Mouse (Mus musculus): ENCODE data around the gene Ncbp1. TPM values are rescaled to one million over a fixed set of nuclear protein-coding genes. Genes with fewer than 3 reads are reported as not detected.
A peak's percentile ranks its signal among the peaks of the same experiment; 100 is the strongest.
"Not testable (repeated sequence)": the region's sequence is repeated elsewhere in the genome, so short reads cannot be mapped to it uniquely, and the experiment has no call there.

Gene Ncbp1
- total RNA-seq, 2 experiments from 2014 or later, result 48.5 to 49.5 TPM

- DNase-seq, result peak; percentile 78 to 79
Measured at GRCm38 (mm10) chr4:46126541-46126940, 11.9 kb upstream of the Ncbp1 start.

DNA sequence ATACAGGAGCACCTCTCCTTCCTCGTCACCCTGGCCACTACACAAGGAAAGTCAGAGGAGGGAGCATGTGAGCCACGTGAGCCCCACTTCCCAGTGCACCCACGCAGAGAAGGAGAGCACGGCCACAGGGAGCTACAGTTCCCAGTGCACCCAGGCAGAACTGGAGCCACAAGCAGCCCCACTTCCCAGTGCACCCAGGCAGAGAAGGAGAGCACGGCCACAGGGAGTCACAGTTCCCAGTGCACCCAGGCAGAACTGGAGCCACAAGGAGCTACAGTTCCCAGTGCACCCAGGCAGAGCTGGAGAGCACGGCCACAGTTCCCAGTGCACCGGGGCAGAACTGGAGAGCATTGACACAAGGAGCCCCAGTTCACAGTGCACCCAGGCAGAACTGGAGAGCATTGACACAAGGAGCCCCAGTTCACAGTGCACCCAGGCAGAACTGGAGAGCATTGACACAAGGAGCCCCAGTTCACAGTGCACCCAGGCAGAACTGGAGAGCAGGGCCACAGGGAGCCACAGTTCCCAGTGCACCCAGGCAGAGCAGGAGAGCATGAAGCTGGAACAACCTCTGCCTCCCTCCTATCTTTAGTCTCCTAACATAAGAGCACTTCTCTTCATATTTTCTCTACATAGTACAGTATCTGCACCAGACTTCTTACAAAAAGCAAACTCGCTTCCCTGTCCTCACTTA, 9.0 kb upstream of the Ncbp1 start:
- no peak for DNase-seq

DNA sequence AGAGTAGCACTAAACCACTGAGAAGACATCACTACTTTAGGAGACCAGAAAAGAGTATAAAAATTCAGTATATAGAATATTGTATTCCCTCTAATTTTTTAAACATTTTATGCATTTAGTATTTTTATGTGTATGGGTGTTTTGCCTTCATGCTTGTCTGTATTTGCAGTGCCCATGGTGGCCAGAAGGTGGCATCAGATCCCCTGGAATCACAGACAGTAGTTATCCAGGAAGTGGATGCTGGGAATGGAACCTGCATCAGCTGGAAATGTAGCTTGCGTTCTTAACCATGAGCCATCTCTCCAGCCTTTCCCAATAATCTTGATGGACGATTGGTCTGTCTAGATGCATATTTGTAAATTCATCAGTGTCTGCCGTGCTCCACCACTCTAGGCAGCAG, 8.2 kb upstream of the Ncbp1 start:
- peak; percentile 54 to 62 for DNase-seq

DNA sequence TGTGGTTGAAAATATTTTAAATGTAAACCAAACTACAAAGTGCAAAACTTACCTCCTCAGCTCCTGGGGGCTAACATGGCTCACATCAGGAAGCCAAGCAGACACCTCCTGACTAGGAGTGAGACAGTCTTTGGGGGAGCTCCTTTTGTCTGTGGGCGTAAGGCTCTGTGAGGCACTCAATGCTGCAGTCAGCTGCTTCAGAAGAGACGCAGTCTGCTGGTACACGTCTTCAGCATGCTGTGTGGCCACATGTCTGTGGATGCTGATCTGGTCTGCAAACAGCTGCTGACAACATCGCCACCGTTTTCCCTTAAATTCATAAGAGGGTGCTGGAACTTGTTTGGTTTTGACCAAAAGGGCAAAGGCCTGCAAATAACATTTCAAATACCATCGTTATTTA, 6.6 kb upstream of the Ncbp1 start:
- DNase-seq, result no peak

GRCm38 (mm10) chr4:46137629-46138286, 655 bp upstream of the Ncbp1 start:
- no peak for DNase-seq

DNA sequence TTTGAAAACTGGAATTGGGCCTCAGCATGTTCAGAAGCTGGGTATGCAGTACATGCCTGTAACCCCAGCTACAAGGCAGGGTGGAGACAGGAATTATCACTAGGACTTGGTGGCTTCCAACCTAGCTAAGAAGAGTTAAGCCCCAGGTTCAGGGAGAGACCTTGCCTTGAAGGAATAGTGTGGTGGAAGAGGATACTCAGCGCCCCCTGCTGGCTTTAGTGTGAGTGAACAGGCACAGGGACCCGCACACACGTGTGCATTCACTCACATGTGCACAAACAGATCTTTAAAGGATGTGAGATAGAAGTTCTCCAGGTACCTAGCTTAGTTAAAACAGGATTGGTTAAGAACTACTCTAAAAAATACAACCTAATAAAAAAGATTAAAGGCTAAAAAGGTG, 5.9 kb downstream of the Ncbp1 start:
- DNase-seq, result no peak

DNA sequence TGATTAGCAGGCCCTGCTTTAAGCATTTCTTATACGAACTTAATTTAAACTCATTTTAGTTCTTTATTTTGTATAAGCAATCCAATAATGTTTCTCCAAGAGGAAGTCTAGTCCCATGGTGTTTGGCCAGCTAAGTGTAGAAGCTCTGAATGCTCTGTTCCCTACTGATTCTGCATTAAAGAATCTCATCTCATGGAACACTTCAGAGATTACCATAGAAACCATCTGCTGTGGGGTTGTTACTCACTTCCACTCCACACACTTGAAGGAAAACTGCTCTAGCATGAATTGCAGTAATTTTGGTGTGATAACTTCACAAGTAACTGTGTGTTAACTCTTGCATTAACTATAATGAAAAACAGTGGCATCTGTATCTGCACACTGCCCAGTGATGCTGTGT, 8.5 kb downstream of the Ncbp1 start:
- no peak for DNase-seq

DNA sequence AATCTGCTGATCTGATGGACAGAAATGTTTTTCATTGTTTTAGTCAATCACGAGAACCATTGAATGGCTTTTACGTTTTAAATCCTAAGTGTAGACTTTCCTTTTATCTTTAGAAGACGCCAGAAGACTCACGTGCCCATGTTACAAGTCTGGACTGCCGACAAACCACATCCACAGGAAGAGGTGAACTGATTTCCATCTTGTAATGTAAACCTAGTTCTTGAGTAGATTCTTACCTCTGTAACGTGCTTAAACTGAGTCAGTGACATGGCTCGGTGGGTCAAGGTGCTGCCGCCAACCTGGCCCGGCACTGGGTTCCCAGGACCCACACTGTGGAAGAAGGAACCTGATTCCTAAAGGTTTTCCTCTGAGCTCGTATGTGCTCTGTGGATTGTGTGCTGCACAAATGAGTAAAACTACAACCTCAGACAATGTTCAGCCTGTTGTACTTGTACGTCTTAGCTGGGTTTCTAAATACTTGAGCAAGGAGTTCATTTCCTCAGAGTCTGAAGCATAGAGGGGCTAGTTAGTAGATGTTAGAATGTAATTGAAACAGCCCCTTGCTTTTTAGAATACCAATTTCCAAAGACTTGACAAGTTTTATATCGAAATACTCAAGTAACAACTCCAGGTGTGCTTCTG, 13.6 kb downstream of the Ncbp1 start:
- DNase-seq, result no peak

DNA sequence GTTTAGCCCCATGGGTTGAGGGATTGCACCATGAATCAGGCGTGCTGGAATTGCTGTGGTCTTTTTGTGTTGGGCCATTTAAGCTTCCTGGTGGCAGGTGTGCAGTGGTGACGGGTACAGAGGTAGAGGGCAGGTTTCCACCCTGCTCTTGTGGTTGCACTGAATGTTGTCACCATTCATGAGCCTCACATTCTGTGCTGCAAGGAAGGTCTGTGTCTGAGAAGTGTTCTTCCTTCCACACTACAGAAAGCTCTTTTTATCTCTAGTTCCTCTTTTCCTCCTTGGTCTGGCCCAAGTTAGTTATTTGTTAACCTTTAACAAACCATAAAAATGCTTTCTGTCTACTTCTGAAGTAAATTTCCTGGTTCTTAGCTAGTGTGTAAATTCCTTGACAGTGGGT, 25.6 kb downstream of the Ncbp1 start:
- no peak for DNase-seq

DNA sequence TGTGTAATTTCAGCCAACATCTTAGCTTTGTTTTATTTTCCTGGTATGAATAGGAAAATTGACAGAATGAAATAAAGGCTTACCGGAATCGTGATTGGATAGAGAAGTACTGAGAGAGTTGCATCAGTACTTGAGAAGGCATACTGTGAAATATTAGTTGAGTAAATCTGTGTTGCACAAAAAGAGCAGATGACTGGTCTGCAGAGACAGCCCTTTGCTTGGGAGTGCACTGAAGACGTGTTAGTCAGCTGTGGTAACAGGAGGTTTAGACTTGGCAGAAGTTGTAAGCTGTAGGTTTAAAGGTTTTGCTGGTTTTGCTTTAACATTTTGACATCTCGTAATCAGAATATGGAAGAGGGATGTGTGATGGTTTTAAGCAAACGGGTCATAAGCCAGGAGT, 27.4 kb downstream of the Ncbp1 start:
- no peak for DNase-seq

- no peak for DNase-seq
Measured at GRCm38 (mm10) chr4:46171761-46172160, 33.3 kb downstream of the Ncbp1 start.

- DNase-seq, result no peak
Measured at GRCm38 (mm10) chr4:46176313-46176712, 37.9 kb downstream of the Ncbp1 start.

DNA sequence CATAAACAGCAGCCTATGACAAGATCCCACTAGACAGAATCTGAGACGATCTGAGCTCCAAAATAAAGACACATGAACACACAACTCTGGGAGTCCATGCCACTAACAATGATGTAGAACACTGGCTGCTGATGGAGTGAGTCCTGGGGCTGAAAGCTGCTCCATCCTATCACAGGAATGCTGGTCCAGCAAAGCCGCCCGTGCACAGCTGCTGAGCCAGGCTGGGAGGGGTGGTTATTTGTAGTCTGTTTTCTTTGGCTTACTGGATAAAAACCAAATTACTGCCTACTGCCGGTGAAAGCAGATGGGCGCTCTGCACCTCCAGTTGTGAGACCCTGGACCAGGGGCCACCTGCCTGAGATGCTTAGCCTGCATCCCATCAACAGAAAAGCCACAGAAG, 38.6 kb downstream of the Ncbp1 start:
- DNase-seq, result no peak

GRCm38 (mm10) chr4:46177496-46177895, 39.1 kb downstream of the Ncbp1 start:
- no peak for DNase-seq

DNA sequence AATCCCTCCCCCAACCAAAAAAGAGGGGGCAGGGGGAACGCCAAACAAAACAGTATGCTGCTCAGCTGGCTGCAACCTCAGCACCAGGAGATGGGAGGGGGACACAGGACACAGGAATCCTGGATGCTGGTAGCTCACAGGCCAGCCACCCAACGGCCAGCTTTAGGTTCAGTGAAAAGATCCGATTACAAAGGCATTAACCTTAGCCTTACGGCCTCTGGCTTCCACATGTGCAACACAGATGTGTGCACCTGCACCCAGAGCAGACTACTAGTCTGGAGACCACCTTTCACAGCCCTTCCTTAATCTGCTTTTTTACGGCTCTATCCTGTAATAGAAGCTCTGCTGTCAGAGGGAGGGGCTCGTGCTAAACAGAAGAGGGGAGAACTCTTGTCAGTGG, 42.8 kb downstream of the Ncbp1 start:
- DNase-seq, result no peak

DNA sequence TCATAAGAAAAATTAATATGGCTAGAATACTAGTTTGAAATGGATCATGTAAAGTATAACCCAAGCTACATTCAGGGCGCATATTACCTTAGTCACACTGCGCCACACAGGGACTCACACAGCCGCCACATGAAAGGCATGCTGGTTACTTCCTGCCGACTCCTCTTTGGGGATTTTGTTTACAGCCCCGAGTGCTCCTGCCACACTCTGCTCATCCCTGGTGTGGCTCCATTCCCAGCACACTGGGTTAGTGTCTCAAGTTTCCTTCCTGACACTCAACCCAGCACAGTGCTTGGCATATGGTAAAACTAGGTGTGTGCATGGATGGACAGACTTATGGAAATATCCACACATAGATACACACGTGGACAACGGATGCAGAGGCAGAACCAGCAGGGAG, 43.8 kb downstream of the Ncbp1 start:
- no peak for DNase-seq

GRCm38 (mm10) chr4:46185423-46185822, 47.0 kb downstream of the Ncbp1 start:
- DNase-seq, result no peak

DNA sequence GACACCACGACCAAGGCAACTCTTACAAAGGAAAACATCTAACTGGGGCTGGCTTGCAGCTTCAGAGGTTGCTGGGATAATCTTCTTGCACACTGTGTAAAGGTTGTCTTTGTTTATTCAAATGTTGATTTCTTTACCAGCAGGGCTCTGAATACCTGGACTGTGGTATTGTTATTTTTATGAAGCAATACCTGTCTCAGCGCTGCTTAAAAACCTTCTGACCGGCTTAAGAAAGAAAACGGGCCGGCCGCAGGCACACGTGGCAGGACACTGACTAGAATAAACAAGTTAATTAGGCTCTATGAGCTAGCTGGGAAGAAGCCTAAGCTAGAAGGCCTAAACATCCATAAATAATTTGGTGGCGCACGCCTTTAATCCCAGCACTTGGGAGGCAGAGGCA, 47.5 kb downstream of the Ncbp1 start:
- DNase-seq, result no peak

DNA sequence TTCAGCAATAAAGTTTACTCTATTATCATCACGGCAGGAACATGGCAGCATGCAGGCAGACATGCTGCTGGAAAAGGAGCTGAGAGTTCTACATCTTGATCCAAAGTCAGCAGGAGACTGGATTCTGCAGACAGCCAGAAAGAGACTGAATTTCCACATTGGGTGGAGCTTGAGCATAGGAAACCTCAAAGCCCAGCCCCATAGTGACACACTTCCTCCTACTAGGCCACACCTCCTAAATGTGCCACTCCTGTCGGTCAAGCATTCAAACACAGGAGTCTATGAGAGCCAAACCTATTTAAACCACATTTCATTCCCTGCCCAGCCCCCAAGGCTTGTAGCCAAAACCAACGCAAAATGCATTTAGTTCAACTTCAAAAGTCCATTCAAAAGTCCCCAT, 48.1 kb downstream of the Ncbp1 start:
- DNase-seq, result no peak

DNA sequence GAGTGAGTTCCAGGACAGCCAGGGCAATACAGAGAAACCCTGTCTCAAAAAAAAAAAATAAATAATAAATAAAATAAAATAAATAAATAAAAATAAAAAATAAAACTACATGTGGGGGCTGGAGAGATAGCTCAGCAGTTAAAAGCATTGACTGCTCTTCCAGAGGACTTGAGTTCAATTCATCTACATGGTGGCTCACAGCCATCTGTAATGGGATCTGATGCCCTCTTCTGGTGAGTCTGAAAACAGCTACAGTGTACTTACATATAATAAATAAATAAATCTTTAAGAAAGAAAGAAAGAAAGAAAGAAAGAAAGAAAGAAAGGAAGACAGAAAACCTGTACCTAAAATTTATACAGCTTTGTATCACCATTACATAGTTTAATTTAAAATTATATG, 53.6 kb downstream of the Ncbp1 start:
- not testable (repeated sequence) for DNase-seq

- peak; percentile 96 for DNase-seq
Measured at GRCm38 (mm10) chr4:46195781-46196487, 57.5 kb downstream of the Ncbp1 start, which contains the start of gene Xpa. Xpa (minus strand) TSS chr4:46196311.

DNA sequence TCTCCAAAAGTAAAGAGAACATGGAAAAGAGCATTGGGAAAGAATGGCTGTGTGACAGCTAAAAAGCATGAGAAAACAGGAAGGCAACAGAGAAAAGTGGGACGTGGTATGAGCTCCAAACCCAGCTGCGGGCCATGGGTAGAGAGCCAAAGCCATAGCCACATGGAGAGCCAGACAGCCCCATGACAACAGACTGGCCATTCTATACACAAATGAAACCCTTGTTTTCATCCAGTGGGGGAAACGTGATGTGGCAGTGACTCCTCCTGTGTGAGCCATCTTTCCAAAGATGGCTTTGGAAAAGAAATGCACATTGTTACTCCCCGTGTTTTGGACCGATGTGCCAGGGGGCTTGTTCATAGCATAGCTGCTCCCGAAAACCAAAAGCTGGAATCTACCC, 58.1 kb downstream of the Ncbp1 start:
- no peak for DNase-seq

- no peak for DNase-seq
Measured at GRCm38 (mm10) chr4:46198064-46198463, 59.7 kb downstream of the Ncbp1 start.

All from adrenal gland, postnatal 36 days (tissue).